Mouse (Mus musculus) heart, adult 2 months (tissue): ENCODE results near the gene Irf6.

Source experiments
- CTCF ChIP-seq: fragments of 200-600 bp; IDR thresholded peaks from 2 replicates; pipeline ENCODE4 v1.8.1; 2022; ENCODE audit warnings: antibody characterized with exemption, mild to moderate bottlenecking, moderate library complexity
- EP300 ChIP-seq: fragments of 200-500 bp; IDR thresholded peaks from 2 replicates; pipeline ENCODE4 v1.6.1; 2011; ENCODE audit warnings: low read depth, low read length, control low read depth; ENCODE audit not compliant: insufficient read depth
- POLR2A ChIP-seq: fragments of 200-500 bp; IDR thresholded peaks from 2 replicates; pipeline ENCODE4 v1.6.1; 2011; ENCODE audit warnings: mild to moderate bottlenecking, low read depth, low read length, control low read depth; ENCODE audit not compliant: insufficient read depth

GRCm38 (mm10) chr1:193130456-193130825 lies 22.5 kb upstream of the Irf6 start:
- TF ChIP-seq CTCF (no peak), EP300 (no peak), POLR2A (no peak)
